Mouse (Mus musculus) kidney, adult 2 months (tissue): ENCODE results near the gene Ccdc162.

Experiments
- CTCF ChIP-seq: fragments of 200-500 bp; conservative IDR thresholded peaks from 2 replicates; pipeline ENCODE4 v1.5.1; 2011; ENCODE audit warnings: low read depth, mild to moderate bottlenecking, control low read depth, low read length, moderate library complexity, mixed read lengths; ENCODE audit not compliant: insufficient read depth, insufficient read length
- POLR2A ChIP-seq: fragments of 200-500 bp; IDR thresholded peaks from one replicate; pipeline ENCODE4 v1.6.1; 2011; ENCODE audit warnings: low read depth, low read length, control low read depth

DNA sequence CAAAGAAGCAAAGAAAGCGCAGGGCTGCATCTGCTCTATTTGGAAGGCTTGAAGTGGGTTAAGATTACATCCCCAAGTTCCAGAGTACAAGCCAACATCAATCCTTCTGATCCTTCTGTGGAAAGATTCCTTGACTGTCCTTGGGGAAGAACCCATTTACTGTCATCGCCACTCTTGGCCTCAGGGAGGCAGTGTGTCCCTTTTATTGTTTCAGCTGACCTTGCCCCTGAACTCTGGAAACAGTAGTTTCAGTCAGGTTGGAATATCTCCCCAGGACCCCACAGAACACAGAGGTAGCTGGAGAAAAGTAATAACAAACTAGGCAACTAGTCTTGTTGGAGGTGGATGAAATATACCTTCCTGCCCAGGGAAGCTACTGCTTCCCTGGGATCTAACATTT, 207.3 kb downstream of the Ccdc162 start:
- TF ChIP-seq CTCF (peak; percentile 75), POLR2A (no peak)
